Mouse (Mus musculus) midbrain, embryonic 13.5 days (tissue): ENCODE results near the gene Gfod2. TPM values are rescaled to one million over a fixed set of nuclear protein-coding genes. Genes with fewer than 3 reads are reported as not detected.

Source experiments
- ATAC-seq: fragments of 200-750 bp; cut with Nextera tagmentation; 2 replicates; pipeline ENCODE4 v1.8.0; 2017; ENCODE audit warnings: mild to moderate bottlenecking, moderate TSS enrichment, moderate library complexity
- H3K27ac ChIP-seq: fragments of 300-500 bp; sonication (generic); 2 replicates; pipeline ENCODE4 v1.5.1; 2015; ENCODE audit warnings: inconsistent platforms, mild to moderate bottlenecking, moderate library complexity
- H3K27me3 ChIP-seq: fragments of 300-500 bp; sonication (generic); 2 replicates; pipeline ENCODE4 v1.6.1; 2015; ENCODE audit warnings: mild to moderate bottlenecking, inconsistent platforms
- H3K36me3 ChIP-seq: fragments of 300-500 bp; sonication (generic); 2 replicates; pipeline ENCODE4 v1.6.1; 2015; ENCODE audit warnings: mild to moderate bottlenecking, inconsistent platforms
- H3K4me1 ChIP-seq: fragments of 300-500 bp; sonication (generic); replicated peaks from 2 replicates; pipeline ENCODE4 v1.6.1; 2015; ENCODE audit warnings: inconsistent platforms
- H3K4me2 ChIP-seq: fragments of 300-500 bp; sonication (generic); replicated peaks from 2 replicates; pipeline ENCODE4 v1.6.1; 2015; ENCODE audit warnings: moderate library complexity, mild to moderate bottlenecking, inconsistent platforms
- H3K4me3 ChIP-seq: fragments of 300-500 bp; sonication (generic); replicated peaks from 2 replicates; pipeline ENCODE4 v1.5.1; 2015; ENCODE audit warnings: mild to moderate bottlenecking, inconsistent platforms
- H3K9ac ChIP-seq: fragments of 300-500 bp; sonication (generic); replicated peaks from 2 replicates; pipeline ENCODE4 v1.6.1; 2015; ENCODE audit warnings: mild to moderate bottlenecking, inconsistent platforms
- H3K9me3 ChIP-seq: fragments of 300-500 bp; sonication (generic); 2 replicates; pipeline ENCODE4 v1.6.1; 2016; ENCODE audit warnings: mild to moderate bottlenecking, inconsistent platforms
- WGBS: fragments of 180-500 bp; shearing (Covaris S2); methylation state at CpG from one replicate; pipeline ENCODE4 v1.1.7; 2015; 5-methylcytosine and 5-hydroxymethylcytosine counted together
- polyA plus RNA-seq: library from polyadenylated mRNA; unstranded; fragments of >200 nt; fragmentation: Nextera tagmentation; extraction: Ambion mirVana; gene quantifications from 2 replicates; pipeline ENCODE4 v1.2.1, GENCODE M21; 2015

Gene Gfod2
- polyA plus RNA-seq = 90.0 and 92.7 TPM in 2 replicates

DNA sequence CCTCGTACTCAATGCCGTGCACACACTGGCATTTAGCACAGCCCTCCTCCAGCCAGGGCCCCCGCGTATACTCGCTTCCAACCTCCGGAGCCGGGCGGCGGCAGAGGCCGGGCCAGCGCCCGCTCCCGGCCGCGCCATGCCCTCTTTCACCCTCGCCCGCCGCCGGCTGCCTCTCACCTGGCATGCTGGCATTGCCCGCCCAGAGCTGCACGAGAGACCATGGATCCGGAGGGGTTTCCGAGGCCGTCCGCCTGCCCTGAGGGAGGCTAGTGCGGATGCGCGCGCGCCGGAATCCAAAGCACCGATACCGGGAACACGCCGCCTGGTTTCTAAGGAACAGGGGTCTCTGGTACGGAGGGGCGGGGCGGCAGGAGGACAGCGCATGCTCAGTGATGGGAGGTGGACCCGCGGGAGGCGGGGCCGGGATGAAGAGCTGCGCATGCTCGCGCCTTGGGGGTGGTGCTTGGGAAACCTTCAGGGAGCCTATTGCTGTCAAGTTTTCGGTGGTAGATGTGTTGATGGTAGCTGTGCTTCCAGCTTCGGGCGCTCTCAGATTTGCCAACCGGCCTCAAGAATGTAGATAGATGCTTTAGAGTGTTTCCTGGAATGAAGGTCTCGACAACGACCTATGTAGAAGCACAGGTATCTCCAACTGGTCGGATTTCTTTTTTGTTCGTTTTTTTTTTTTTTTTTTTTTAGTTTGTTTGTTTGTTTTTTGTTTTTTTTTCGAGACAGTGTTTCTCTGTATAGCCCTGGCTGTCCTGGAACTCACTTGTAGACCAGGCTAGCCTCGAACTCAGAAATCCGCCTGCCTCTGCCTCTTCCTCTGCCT, at the start of gene Gfod2:
Gene Gfod2, minus strand, starts transcription at position 388 of the 832 bp plus-strand sequence.
- peak; percentile 98 for ATAC-seq
- no peaks in the 10 kb centered on the region for H3K36me3 ChIP-seq
- H3K4me1 ChIP-seq = peaks cover 35% of the 10 kb centered on the region
- peak within 1 kb of the TSS; percentile 95 for H3K9ac ChIP-seq
- no peaks in the 10 kb centered on the region for H3K27me3 ChIP-seq
- peak within 1 kb of the TSS; percentile 71 for H3K4me2 ChIP-seq
- peak within 1 kb of the TSS; percentile 93 for H3K4me3 ChIP-seq
- peak within 1 kb of the TSS; percentile 96 for H3K27ac ChIP-seq
- WGBS = 3% methylated on average over 57 of the region's 57 CpGs
- no peaks in the 10 kb centered on the region for H3K9me3 ChIP-seq

DNA sequence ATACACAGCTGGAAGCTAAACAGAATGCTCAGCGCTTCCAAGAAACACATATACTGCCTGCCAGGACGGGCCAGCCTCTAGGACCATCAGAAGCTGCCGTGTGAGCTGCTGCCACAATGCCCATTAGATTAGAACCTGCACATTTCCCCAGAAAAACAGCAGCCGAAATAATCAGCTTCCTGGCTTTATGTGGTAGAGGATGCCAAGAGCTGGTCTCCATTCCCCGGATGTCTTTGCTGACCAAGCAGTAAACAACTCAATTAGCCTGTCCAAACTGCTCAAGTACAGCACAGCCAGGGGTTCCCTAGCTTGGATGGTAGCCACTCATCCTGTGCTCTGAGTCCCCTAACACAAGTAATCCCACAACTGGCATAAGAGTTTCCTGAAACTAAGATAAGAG, 49.3 kb upstream of the Gfod2 start:
- WGBS = 94% methylated on average over 5 of the region's 5 CpGs
- Histone ChIP-seq H3K36me3 (peaks cover 38% of the 10 kb centered on the region), H3K27ac (no peak overlapping the region), H3K27me3 (no peaks in the 10 kb centered on the region), H3K4me1 (peaks cover 11% of the 10 kb centered on the region; the same call in 1 of the 2 replicates), H3K4me3 (no peak overlapping the region), H3K4me2 (no peak overlapping the region), H3K9me3 (no peaks in the 10 kb centered on the region), H3K9ac (no peak overlapping the region)
- ATAC-seq = no peak

DNA sequence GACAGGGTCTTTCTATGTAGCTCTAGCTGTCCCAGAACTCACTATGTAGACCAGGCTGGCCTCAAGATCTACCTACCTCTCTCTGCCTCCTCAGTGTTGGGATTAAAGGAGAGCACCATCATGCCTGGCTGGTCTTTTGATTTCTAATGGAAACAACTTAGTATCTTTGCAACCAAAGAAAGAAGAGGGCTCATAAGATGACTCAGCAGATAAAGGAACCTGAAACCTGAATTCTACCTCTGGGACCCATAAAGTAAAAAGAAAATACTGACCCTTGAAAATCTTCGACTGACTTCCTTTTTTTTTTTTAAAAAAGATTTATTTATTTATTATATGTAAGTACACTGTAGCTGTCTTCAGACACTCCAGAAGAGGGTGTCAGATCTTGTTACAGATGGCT, 47.5 kb upstream of the Gfod2 start:
- Histone ChIP-seq H3K9me3 (no peaks in the 10 kb centered on the region), H3K36me3 (peaks cover 23% of the 10 kb centered on the region), H3K9ac (no peak overlapping the region), H3K4me1 (peaks cover 6% of the 10 kb centered on the region; the same call in 1 of the 2 replicates), H3K27me3 (no peaks in the 10 kb centered on the region), H3K4me2 (no peak overlapping the region), H3K4me3 (no peak overlapping the region), H3K27ac (no peak overlapping the region)
- no peak for ATAC-seq
- 86% methylated on average over 1 of the region's 1 CpGs for WGBS

DNA sequence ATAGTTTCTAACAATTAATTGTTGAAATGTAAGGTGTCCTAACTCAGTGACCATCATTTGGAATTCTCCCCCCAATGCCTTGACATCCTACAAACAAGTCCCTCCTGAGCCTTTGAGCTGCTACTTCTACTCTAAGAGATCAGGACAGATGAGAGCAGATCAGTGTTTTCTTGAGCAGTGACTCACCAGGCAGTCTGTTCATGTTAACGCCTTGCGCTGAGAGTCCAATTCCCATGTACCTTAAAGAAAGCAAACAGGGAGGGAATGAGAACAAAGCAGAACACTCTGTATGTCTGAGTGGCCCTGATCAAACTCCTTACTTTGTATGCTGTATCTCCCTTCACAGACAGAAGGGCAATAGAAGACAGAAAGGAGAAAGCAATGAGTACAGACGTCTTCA, 46.9 kb upstream of the Gfod2 start:
- no peak for ATAC-seq
- no peaks in the 10 kb centered on the region for H3K27me3 ChIP-seq
- H3K36me3 ChIP-seq = peaks cover 22% of the 10 kb centered on the region
- no peak overlapping the region for H3K27ac ChIP-seq
- no peaks in the 10 kb centered on the region for H3K9me3 ChIP-seq
- H3K4me2 ChIP-seq = no peak overlapping the region
- 77% methylated on average over 3 of the region's 3 CpGs for WGBS
- H3K9ac ChIP-seq = no peak overlapping the region
- no peak overlapping the region for H3K4me3 ChIP-seq
- H3K4me1 ChIP-seq = peaks cover 2% of the 10 kb centered on the region; the same call in 1 of the 2 replicates

DNA sequence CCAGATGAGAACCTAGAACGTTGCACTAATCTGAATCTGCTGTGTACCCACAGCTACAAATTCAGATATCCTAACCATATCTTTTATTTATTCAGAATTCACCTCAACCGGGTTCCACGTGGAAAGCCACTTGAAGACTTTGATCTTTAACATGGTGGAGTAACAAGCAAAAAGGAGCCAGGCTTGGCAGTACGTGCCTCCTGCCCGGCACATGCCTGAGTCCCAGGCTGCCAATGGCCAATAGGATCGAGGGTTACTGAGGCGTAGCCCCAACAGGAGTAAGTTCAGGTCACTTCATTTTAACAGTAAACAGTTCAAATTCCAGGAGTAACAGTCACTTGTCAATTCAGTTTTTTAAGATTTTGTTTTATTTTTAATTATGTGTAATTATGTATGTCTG, 46.3 kb upstream of the Gfod2 start:
- Histone ChIP-seq H3K36me3 (peaks cover 20% of the 10 kb centered on the region), H3K27ac (no peak overlapping the region), H3K4me1 (no peaks in the 10 kb centered on the region), H3K9me3 (no peaks in the 10 kb centered on the region), H3K9ac (no peak overlapping the region), H3K4me3 (no peak overlapping the region), H3K4me2 (no peak overlapping the region), H3K27me3 (no peaks in the 10 kb centered on the region)
- ATAC-seq = no peak
- WGBS = 94% methylated on average over 7 of the region's 7 CpGs

DNA sequence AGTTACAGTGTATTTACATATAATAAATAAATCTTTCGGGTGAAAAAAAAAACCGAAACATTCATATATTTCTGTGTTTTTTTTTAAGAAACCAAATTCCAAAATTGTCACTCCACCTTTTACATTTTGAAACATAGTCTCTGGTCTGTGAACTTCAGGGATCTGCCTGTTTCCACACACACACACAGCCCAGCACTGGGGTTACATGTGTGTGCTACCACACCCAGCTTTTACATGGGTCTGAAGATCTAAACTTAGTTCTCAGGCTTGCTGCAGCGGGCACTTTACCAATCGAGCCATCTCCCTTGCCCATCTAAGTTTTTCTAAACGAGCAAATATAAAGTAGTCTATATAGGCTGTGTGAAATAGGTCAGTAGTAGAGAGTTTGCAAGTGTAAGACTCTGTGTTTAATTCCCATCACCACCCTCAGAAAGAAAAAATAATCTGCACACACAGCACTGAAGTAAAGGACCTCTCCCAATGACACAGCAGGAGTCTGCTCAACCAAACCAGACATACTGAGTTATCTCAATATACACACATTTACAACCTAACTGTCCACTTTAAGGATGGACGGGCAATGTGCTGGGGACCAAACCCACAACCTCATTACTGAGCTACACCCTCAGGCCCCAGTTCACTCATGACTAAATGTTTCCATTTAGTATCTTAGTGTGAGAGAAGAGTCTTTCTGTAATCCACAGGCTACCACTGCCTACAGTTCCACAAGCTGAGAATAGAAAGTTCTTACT, 42.9 kb upstream of the Gfod2 start:
- WGBS = 92% methylated on average over 6 of the region's 6 CpGs
- no peak for ATAC-seq
- no peak overlapping the region for H3K27ac ChIP-seq

DNA sequence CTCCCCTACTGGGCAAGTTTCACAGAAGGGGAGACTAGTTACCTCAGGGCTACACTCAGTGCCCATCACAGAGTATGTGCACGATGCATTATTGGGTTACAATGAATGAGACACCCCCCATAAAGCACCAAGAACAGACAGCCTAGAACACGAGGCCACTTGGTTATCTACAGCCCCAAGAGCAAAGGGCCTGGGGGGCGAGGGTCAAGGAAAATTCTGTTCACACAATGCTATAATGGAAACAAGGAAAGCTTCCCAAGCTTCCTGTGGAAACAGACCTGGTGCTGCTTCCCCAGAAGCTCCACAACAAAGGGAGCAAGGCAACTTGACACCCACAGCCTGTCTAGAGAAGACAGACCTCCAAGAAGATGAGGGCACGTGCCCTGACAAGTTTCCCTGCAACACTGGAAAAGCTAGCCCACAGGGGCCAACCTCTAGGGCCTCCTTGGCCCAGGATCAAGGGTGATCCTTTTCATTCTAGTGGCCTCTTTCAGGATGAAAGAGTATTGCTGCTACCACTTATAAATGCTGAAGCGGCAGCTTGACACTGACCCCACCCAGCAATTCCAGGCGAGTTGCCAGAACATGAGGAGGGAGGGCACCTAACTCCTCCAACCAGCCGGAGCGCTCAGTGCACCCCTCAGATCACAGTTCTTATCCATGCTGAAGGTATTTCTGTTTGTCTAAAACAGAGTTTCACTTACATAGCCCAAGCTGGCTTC, 40.8 kb upstream of the Gfod2 start:
- WGBS = 68% methylated on average over 8 of the region's 8 CpGs
- H3K9ac ChIP-seq = no peak overlapping the region
- H3K4me3 ChIP-seq = no peak overlapping the region
- H3K9me3 ChIP-seq = no peaks in the 10 kb centered on the region
- H3K4me1 ChIP-seq = peaks cover 8% of the 10 kb centered on the region
- peaks cover 8% of the 10 kb centered on the region; the same call in 1 of the 2 replicates for H3K36me3 ChIP-seq
- ATAC-seq = 0 out of 2 replicates have a peak, but pooled peaks have one; percentile 11
- H3K27me3 ChIP-seq = no peaks in the 10 kb centered on the region
- no peak overlapping the region; the same call in 1 of the 2 replicates for H3K27ac ChIP-seq
- no peak overlapping the region for H3K4me2 ChIP-seq

More for the DNA sequence above, 42.9 kb upstream of the Gfod2 start:
- H3K9ac ChIP-seq = no peak overlapping the region
- no peaks in the 10 kb centered on the region for H3K27me3 ChIP-seq
- H3K4me1 ChIP-seq = peaks cover 8% of the 10 kb centered on the region
- H3K4me3 ChIP-seq = no peak overlapping the region
- H3K4me2 ChIP-seq = no peak overlapping the region
- peaks cover 18% of the 10 kb centered on the region for H3K36me3 ChIP-seq
- no peaks in the 10 kb centered on the region for H3K9me3 ChIP-seq

DNA sequence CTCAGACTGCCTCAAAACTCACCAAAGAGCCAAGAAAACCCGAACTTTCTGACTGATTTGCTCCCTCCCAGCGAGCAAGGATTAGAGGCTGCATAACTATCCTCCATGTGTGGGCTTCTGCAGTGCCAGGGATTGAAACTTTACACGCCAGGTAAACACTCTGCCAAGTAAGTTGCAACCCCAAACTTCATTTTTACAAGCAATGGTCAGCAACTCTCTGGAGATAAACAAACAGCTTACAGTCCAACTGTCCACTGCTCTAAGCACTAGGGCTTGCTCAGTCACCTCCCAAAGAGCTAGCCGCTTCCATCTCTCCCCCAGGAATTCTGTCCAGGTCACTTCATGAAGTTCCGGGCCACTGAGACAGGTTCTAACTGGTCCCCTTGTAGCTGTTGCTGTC, 39.9 kb upstream of the Gfod2 start:
- H3K27ac ChIP-seq = no peak overlapping the region
- no peaks in the 10 kb centered on the region for H3K9me3 ChIP-seq
- H3K36me3 ChIP-seq = 0 out of 2 replicates have a peak, but pooled peaks cover 3% of the 10 kb centered on the region
- H3K27me3 ChIP-seq = no peaks in the 10 kb centered on the region
- no peak overlapping the region for H3K4me2 ChIP-seq
- WGBS = 96% methylated on average over 5 of the region's 5 CpGs
- H3K4me1 ChIP-seq = peaks cover 8% of the 10 kb centered on the region
- no peak for ATAC-seq
- no peak overlapping the region for H3K9ac ChIP-seq
- no peak overlapping the region for H3K4me3 ChIP-seq

DNA sequence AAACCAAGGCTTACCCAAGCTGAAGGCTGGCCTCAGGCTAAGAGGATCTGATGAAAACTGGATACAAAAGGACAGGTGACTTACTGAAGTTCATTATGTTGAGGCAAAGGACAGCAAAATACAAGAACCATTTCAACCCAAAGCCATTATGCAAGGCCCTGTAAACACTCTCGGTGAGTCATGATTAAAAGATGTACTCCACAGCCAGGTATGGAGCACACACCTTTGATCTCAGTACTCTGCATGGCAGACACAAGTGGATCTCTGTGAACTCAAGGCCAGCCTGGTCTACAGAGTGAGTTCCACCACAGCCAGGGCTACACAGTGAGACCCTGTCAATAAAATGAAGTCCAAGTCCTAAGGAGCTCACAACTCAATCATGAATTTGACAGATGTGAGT, 37.3 kb upstream of the Gfod2 start:
- Histone ChIP-seq H3K4me2 (no peak overlapping the region), H3K27ac (no peak overlapping the region), H3K9me3 (no peaks in the 10 kb centered on the region), H3K4me3 (no peak overlapping the region), H3K27me3 (no peaks in the 10 kb centered on the region), H3K9ac (no peak overlapping the region), H3K36me3 (0 out of 2 replicates have a peak, but pooled peaks cover 8% of the 10 kb centered on the region), H3K4me1 (peaks cover 14% of the 10 kb centered on the region)
- WGBS = 97% methylated on average over 1 of the region's 1 CpGs
- ATAC-seq = no peak

DNA sequence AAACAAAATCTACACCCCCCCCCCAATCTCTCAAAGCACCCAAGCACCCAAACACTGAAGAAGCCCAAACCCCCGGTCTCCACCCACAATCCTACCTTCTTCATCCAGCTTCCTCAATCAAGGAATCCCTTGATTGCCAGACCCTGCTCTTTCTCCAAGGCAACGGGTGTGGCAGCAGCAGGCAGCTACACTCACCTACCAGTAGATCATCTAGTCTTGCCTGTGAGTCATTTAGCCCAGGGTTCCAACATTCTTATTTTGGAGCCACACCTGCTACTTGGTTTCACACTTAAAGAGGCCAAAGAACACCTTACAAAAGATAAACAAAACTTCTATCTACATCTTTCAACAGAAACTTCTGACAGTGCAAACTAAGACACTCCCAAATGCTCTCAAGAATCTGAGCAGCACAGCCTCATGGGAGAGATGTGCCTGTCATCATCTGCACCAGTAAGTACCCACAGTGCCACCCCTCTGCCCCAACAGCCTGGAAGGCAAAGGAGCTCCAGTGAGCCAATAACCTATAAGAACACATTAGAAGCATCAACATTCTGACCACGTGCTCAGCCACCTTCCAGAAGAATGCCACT, 35.6 kb upstream of the Gfod2 start:
- Histone ChIP-seq H3K9ac (no peak overlapping the region), H3K4me1 (peaks cover 8% of the 10 kb centered on the region), H3K4me2 (no peak overlapping the region), H3K27ac (no peak overlapping the region), H3K9me3 (no peaks in the 10 kb centered on the region), H3K27me3 (no peaks in the 10 kb centered on the region), H3K36me3 (0 out of 2 replicates have a peak, but pooled peaks cover 8% of the 10 kb centered on the region), H3K4me3 (no peak overlapping the region)
- WGBS = 89% methylated on average over 3 of the region's 3 CpGs
- ATAC-seq = no peak

DNA sequence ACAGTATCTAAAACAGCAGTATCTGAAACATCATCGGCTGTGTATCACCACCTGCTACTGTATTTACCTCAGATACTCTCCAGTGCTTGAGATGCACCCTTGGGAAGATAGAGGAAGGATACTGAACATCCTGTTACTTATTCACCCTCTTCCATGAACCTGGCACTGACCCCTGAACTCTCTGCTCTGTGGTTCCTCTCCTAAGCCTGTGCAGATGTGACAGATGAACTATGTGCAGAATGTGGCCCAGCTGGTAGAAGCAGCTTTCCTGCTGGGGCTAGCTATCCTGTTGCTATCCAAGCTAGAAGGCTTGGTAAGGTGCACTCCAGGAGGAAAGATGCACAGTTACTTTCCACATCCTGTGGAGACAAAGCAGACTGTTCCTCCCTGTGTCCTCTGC, 34.9 kb upstream of the Gfod2 start:
- no peak overlapping the region for H3K4me3 ChIP-seq
- no peaks in the 10 kb centered on the region for H3K27me3 ChIP-seq
- H3K4me2 ChIP-seq = no peak overlapping the region
- 91% methylated on average over 1 of the region's 1 CpGs for WGBS
- H3K9ac ChIP-seq = no peak overlapping the region
- peaks cover 5% of the 10 kb centered on the region; the same call in 1 of the 2 replicates for H3K4me1 ChIP-seq
- H3K36me3 ChIP-seq = peaks cover 5% of the 10 kb centered on the region; the same call in 1 of the 2 replicates
- H3K9me3 ChIP-seq = no peaks in the 10 kb centered on the region
- no peak overlapping the region for H3K27ac ChIP-seq
- ATAC-seq = no peak
